Mouse (Mus musculus): ENCODE results near the gene Nktr.

Nktr gene

GRCm38 (mm10) chr9:121761091-121761665, 42.2 kb downstream of the Nktr start:
- no peak for DNase-seq (ENCODE audit: low spot score in 2 of 2)

- no peak for DNase-seq (ENCODE audit: low spot score in 2 of 2)
These were observed 42.8 kb downstream of the Nktr start for GRCm38 (mm10) chr9:121761787-121762186.

GRCm38 (mm10) chr9:121762248-121762647, 43.3 kb downstream of the Nktr start:
- DNase-seq (ENCODE audit: low spot score in 2 of 2) = no peak

GRCm38 (mm10) chr9:121762761-121763160, 43.8 kb downstream of the Nktr start:
- DNase-seq (ENCODE audit: low spot score in 2 of 2) = no peak

- DNase-seq (ENCODE audit: low spot score in 2 of 2) = no peak
These were observed 44.7 kb downstream of the Nktr start for GRCm38 (mm10) chr9:121763716-121764115.

- no peak for DNase-seq (ENCODE audit: low spot score in 2 of 2)
These were observed 46.3 kb downstream of the Nktr start for GRCm38 (mm10) chr9:121765166-121765855.

GRCm38 (mm10) chr9:121772412-121772811, 53.4 kb downstream of the Nktr start:
- DNase-seq (ENCODE audit: low spot score in 2 of 2) = no peak

GRCm38 (mm10) chr9:121775951-121776350, 57.0 kb downstream of the Nktr start:
- no peak for DNase-seq (ENCODE audit: low spot score in 2 of 2)

- no peak for DNase-seq (ENCODE audit: low spot score in 2 of 2)
These were observed 57.5 kb downstream of the Nktr start for GRCm38 (mm10) chr9:121776511-121776910.

- no peak for DNase-seq (ENCODE audit: low spot score in 2 of 2)
These were observed 58.6 kb downstream of the Nktr start, which contains the start of gene Klhl40 for GRCm38 (mm10) chr9:121777484-121778065. Gene Klhl40, plus strand, starts transcription at chr9:121777607.

GRCm38 (mm10) chr9:121778066-121778624, 59.2 kb downstream of the Nktr start:
- DNase-seq (ENCODE audit: low spot score in 2 of 2) = no peak

- DNase-seq (ENCODE audit: low spot score in 2 of 2) = no peak
These were observed 65.8 kb downstream of the Nktr start for GRCm38 (mm10) chr9:121784801-121785200.

- no peak for DNase-seq (ENCODE audit: low spot score in 2 of 2)
These were observed 66.3 kb downstream of the Nktr start for GRCm38 (mm10) chr9:121785261-121785660.

GRCm38 (mm10) chr9:121786359-121786758, 67.4 kb downstream of the Nktr start:
- no peak for DNase-seq (ENCODE audit: low spot score in 2 of 2)

- DNase-seq (ENCODE audit: low spot score in 2 of 2) = peak; percentile 15 to 62
These were observed 72.2 kb downstream of the Nktr start for GRCm38 (mm10) chr9:121791206-121791605.

- no peak for DNase-seq (ENCODE audit: low spot score in 2 of 2)
These were observed 73.0 kb downstream of the Nktr start, which contains the start of gene Hhatl for GRCm38 (mm10) chr9:121791757-121792521. Gene Hhatl, minus strand, starts transcription at chr9:121792507.

- no peak for DNase-seq (ENCODE audit: low spot score in 2 of 2)
These were observed 76.1 kb downstream of the Nktr start for GRCm38 (mm10) chr9:121794972-121795539.

GRCm38 (mm10) chr9:121797722-121798121, 78.8 kb downstream of the Nktr start:
- DNase-seq (ENCODE audit: low spot score in 2 of 2) = no peak

- DNase-seq (ENCODE audit: low spot score in 2 of 2) = no peak
These were observed 80.0 kb downstream of the Nktr start for GRCm38 (mm10) chr9:121798887-121799520.

- DNase-seq (ENCODE audit: low spot score in 2 of 2) = no peak
These were observed 83.8 kb downstream of the Nktr start for GRCm38 (mm10) chr9:121802747-121803146.
